8 mouse cellular contexts compared by ENCODE assay signal in genomic region chr10:78159252-78159878, GRCm38 (mm10). TPM values are rescaled to one million over a fixed set of nuclear protein-coding genes. Genes with fewer than 3 reads are reported as not detected.
DNase-seq lines count a peak whose midpoint lies in the region; ATAC-seq and TF ChIP-seq lines count a peak whose summit lies in the region.

No protein-coding gene starts in this region.

- no peak for TF ChIP-seq CTCF in lung, postnatal 0 days (IDR thresholded peaks at IDR 0.05)

- peak; percentile 78 for DNase-seq in CD4-positive helper T cell, adult 2 months (ENCODE audit: low read depth, low spot score)
- DNase-seq in embryonic facial prominence, embryonic 11.5 days (ENCODE audit: low spot score): peak; percentile 60
- peak; percentile 57 to 63 for DNase-seq in heart, postnatal 10 days
- DNase-seq in kidney, postnatal 25 days: peak; percentile 89 to 93
- peak; percentile 69 for DNase-seq in lung, postnatal 0 days (ENCODE audit: low spot score)
- peak; percentile 57 for DNase-seq in retina, embryonic 14.5 days (ENCODE audit: low spot score)

- peak; percentile 34 for ATAC-seq in activated CD4-positive, CD25-positive, alpha-beta regulatory T cell, adult 4 months
- peak; percentile 51; the same call in 1 of the 2 replicates for ATAC-seq in embryonic facial prominence, embryonic 11.5 days (replicated peaks; ENCODE audit: insufficient number of reproducible peaks, low FRiP score, low TSS enrichment, low read depth)
- peak; percentile 56 for ATAC-seq in lung, postnatal 0 days
- no peak for ATAC-seq in granulocyte monocyte progenitor cell, adult 5-6 weeks (replicated peaks; ENCODE audit: poor library complexity, severe bottlenecking)

- intact Hi-C loops in heart, postnatal 10 days (cut with DNase I): no loop called here

- no peaks in the 10 kb centered on the region for H3K4me1 ChIP-seq in embryonic facial prominence, embryonic 11.5 days (ENCODE audit: control insufficient read depth, insufficient read depth, low read length)
- peaks cover 7% of the 10 kb centered on the region for H3K4me1 ChIP-seq in lung, postnatal 0 days (ENCODE audit: insufficient read depth, low read depth, low read length)

- no peaks in the 10 kb centered on the region for H3K27me3 ChIP-seq in embryonic facial prominence, embryonic 11.5 days (ENCODE audit: control insufficient read depth, insufficient read depth, low read length)
- H3K27me3 ChIP-seq in lung, postnatal 0 days (replicated peaks; ENCODE audit: insufficient read depth, low read length): no peaks in the 10 kb centered on the region

- H3K27ac ChIP-seq in embryonic facial prominence, embryonic 11.5 days (replicated peaks; ENCODE audit: low read depth, low read length): no peak overlapping the region
- H3K27ac ChIP-seq in lung, postnatal 0 days (ENCODE audit: low read length): peak overlapping the region; percentile 59; the same call in 1 of the 2 replicates

- no peak overlapping the region for H3K4me3 ChIP-seq in embryonic facial prominence, embryonic 11.5 days (ENCODE audit: low read depth, low read length)
- H3K4me3 ChIP-seq in lung, postnatal 0 days (ENCODE audit: low read depth, low read length): 0 out of 2 replicates have a peak overlapping the region, but pooled peaks have one; percentile 3

- no peaks in the 10 kb centered on the region for H3K9me3 ChIP-seq in embryonic facial prominence, embryonic 11.5 days (replicated peaks; ENCODE audit: control insufficient read depth, low read length)
- no peaks in the 10 kb centered on the region for H3K9me3 ChIP-seq in lung, postnatal 0 days (ENCODE audit: low read length)

- no peak overlapping the region for H3K4me2 ChIP-seq in embryonic facial prominence, embryonic 11.5 days (ENCODE audit: low read depth, low read length)
- peak overlapping the region; percentile 46 for H3K4me2 ChIP-seq in lung, postnatal 0 days (replicated peaks; ENCODE audit: low read depth, low read length)

- WGBS in embryonic facial prominence, embryonic 11.5 days: 15% methylated on average over 17 of the region's 17 CpGs
- WGBS in lung, postnatal 0 days: 12% methylated on average over 17 of the region's 17 CpGs

- H3K36me3 ChIP-seq in embryonic facial prominence, embryonic 11.5 days (replicated peaks; ENCODE audit: control insufficient read depth, insufficient read depth, low read depth, low read length): no peaks in the 10 kb centered on the region; the same call in none of the 2 replicates
- 0 out of 2 replicates have a peak, but pooled peaks cover under 1% of the 10 kb centered on the region for H3K36me3 ChIP-seq in lung, postnatal 0 days (ENCODE audit: insufficient read depth, low read length)

- no peak for TF ChIP-seq EP300 in lung, postnatal 0 days (IDR thresholded peaks at IDR 0.05)

- H3K9ac ChIP-seq in embryonic facial prominence, embryonic 11.5 days (replicated peaks; ENCODE audit: low read length): no peak overlapping the region
- no peak overlapping the region for H3K9ac ChIP-seq in lung, postnatal 0 days (replicated peaks; ENCODE audit: low read depth)

RNA-seq across cellular contexts. Expression of gene D10Jhu81e, which starts 10.2 kb away (rescaled TPM):
- 10 to 100 TPM; 18.9 to 63.4 TPM for polyA plus RNA-seq in activated CD4-positive, CD25-positive, alpha-beta regulatory T cell, adult 4 months (2017; shearing (Covaris generic))
- polyA plus RNA-seq in embryonic facial prominence, embryonic 11.5 days (2014; fragmentation: Nextera tagmentation; extraction: Ambion mirVana): 22.7 and 25.3 TPM in 2 replicates
- total RNA-seq in heart, postnatal 10 days (2021): 100 to 1,000 TPM; 279 to 284 TPM
- 24.8 and 27.0 TPM in 2 replicates for polyA plus RNA-seq in lung, postnatal 0 days (2015; fragmentation: Nextera tagmentation; extraction: Ambion mirVana)
- 44.6 and 52.8 TPM in 2 replicates for total RNA-seq in granulocyte monocyte progenitor cell, adult 5-6 weeks (2014; fragmentation: Nextera tagmentation)
- 76.3 and 84.9 TPM in 2 replicates for total RNA-seq in granulocyte monocyte progenitor cell, adult 5-6 weeks (2017)

RNA-seq across cellular contexts. Expression of gene Pwp2, which starts 25.6 kb away (rescaled TPM):
- 10 to 100 TPM; 10.6 to 10.7 TPM for polyA plus RNA-seq in activated CD4-positive, CD25-positive, alpha-beta regulatory T cell, adult 4 months (2017; shearing (Covaris generic))
- polyA plus RNA-seq in embryonic facial prominence, embryonic 11.5 days (2014; fragmentation: Nextera tagmentation; extraction: Ambion mirVana): 20.0 and 21.6 TPM in 2 replicates
- 10 to 100 TPM in 1 of 2 experiments, 1 to 10 TPM in 1; 9.8 to 10.8 TPM for total RNA-seq in heart, postnatal 10 days (2021)
- 5.8 and 6.4 TPM in 2 replicates for polyA plus RNA-seq in lung, postnatal 0 days (2015; fragmentation: Nextera tagmentation; extraction: Ambion mirVana)
- 17.2 and 17.9 TPM in 2 replicates for total RNA-seq in granulocyte monocyte progenitor cell, adult 5-6 weeks (2014; fragmentation: Nextera tagmentation)
- total RNA-seq in granulocyte monocyte progenitor cell, adult 5-6 weeks (2017): 22.9 and 27.0 TPM in 2 replicates
